Mouse (Mus musculus) hindbrain, embryonic 11.5 days (tissue): ENCODE measurements around the gene Bmp4. TPM values are rescaled to one million over a fixed set of nuclear protein-coding genes. Genes with fewer than 3 reads are reported as not detected.

Experiments used
- ATAC-seq: fragments of 200-750 bp; cut with Nextera tagmentation; 2 replicates; pipeline ENCODE4 v1.8.0; 2017; ENCODE audit warnings: mild to moderate bottlenecking, moderate TSS enrichment, moderate library complexity; ENCODE audit not compliant: low FRiP score
- DNase-seq: peaks from one replicate; pipeline ENCODE4 v3.0.0-alpha.2; 2015; ENCODE audit warnings: low spot score
- H3K27ac ChIP-seq: fragments of 300-500 bp; sonication (generic); 2 replicates; pipeline ENCODE4 v1.5.1; 2014; ENCODE audit warnings: mild to moderate bottlenecking, low read depth, low read length
- H3K27me3 ChIP-seq: fragments of 300-500 bp; sonication (generic); 2 replicates; pipeline ENCODE4 v1.6.1; 2014; ENCODE audit warnings: mild to moderate bottlenecking, low read length, moderate library complexity, mixed read lengths; ENCODE audit not compliant: control insufficient read depth, insufficient read depth
- H3K36me3 ChIP-seq: fragments of 300-500 bp; sonication (generic); 2 replicates; pipeline ENCODE4 v1.6.1; 2014; ENCODE audit warnings: mild to moderate bottlenecking, low read length, moderate library complexity, mixed read lengths; ENCODE audit not compliant: control insufficient read depth, insufficient read depth
- H3K4me1 ChIP-seq: fragments of 300-500 bp; sonication (generic); replicated peaks from 2 replicates; pipeline ENCODE4 v1.6.1; 2014; ENCODE audit warnings: low read length, mixed read lengths; ENCODE audit not compliant: control insufficient read depth, insufficient read depth
- H3K4me2 ChIP-seq: fragments of 300-500 bp; sonication (generic); replicated peaks from 2 replicates; pipeline ENCODE4 v1.6.1; 2014; ENCODE audit warnings: mild to moderate bottlenecking, low read depth, low read length
- H3K4me3 ChIP-seq: fragments of 300-500 bp; sonication (generic); 2 replicates; pipeline ENCODE4 v1.5.1; 2014; ENCODE audit warnings: low read depth, low read length
- H3K9ac ChIP-seq: fragments of 300-500 bp; sonication (generic); 2 replicates; pipeline ENCODE4 v1.6.1; 2014; ENCODE audit warnings: low read depth, low read length
- H3K9me3 ChIP-seq: fragments of 300-500 bp; sonication (generic); 2 replicates; pipeline ENCODE4 v1.6.1; 2016; ENCODE audit warnings: low read length; ENCODE audit not compliant: control insufficient read depth
- WGBS: fragments of 180-500 bp; shearing (Covaris S2); extraction: QIAGEN DNeasy Blood & Tissue Kit; methylation state at CpG from one replicate; pipeline ENCODE4 v1.1.7; 2014; 5-methylcytosine and 5-hydroxymethylcytosine counted together
- polyA plus RNA-seq: library from polyadenylated mRNA; unstranded; fragments of >200 nt; fragmentation: Nextera tagmentation; extraction: Ambion mirVana; gene quantifications from 2 replicates; pipeline ENCODE4 v1.2.1, GENCODE M21; 2014

Gene Bmp4
- 11.4 and 12.3 TPM in 2 replicates for polyA plus RNA-seq

DNA sequence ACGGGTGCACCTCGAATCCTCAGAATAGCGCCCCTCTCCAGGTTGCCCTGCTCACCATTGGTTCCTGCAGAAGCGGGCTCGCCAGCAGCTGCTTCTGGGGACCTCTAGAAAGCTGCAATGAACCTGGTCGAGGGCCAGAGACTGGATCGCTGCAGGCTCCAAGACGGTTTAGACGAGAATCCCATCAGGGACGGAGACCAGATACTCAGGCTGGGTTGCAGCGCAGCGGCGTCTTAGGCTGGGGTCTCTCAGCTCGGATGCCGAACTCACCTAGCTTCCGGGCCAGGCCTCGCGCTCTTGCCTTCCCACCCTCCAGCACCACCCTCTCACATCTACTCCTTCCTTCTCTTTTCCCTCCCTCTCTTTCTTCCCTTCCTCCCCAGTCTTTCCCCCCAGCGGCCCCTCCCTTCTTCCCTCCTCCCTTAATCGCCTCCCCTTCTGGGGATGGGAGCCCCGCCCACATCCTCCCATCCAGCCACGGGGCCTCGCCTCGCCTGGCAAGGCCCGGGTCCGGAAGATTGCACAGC lies at the start of gene Bmp4:
Gene Bmp4, minus strand, starts transcription at position 421 of the 527 bp plus-strand sequence.
- 0 out of 2 replicates have a peak within 1 kb of the TSS, but pooled peaks have one; percentile 20 for H3K9ac ChIP-seq
- under 1% methylated on average over 25 of the region's 26 CpGs for WGBS
- ATAC-seq: no peak

GRCm38 (mm10) chr14:46439461-46440048 lies 49.1 kb upstream of the Bmp4 start:
- DNase-seq: no peak
- no peaks in the 10 kb centered on the region for H3K36me3 ChIP-seq
- no peak overlapping the region for H3K4me3 ChIP-seq
- no peaks in the 10 kb centered on the region for H3K27me3 ChIP-seq
- H3K9ac ChIP-seq: no peak overlapping the region
- H3K4me1 ChIP-seq: no peaks in the 10 kb centered on the region
- WGBS: 77% methylated on average over 5 of the region's 5 CpGs
- no peak overlapping the region for H3K4me2 ChIP-seq
- no peak for ATAC-seq
- H3K27ac ChIP-seq: no peak overlapping the region
- no peaks in the 10 kb centered on the region for H3K9me3 ChIP-seq

More for the DNA sequence above, at the start of gene Bmp4:
- peak; percentile 60 for DNase-seq
- no peak within 1 kb of the TSS for H3K27ac ChIP-seq
- H3K4me2 ChIP-seq: peak within 1 kb of the TSS; percentile 46
- H3K9me3 ChIP-seq: no peaks in the 10 kb centered on the region
- H3K4me1 ChIP-seq: 0 out of 2 replicates have a peak, but pooled peaks cover 5% of the 10 kb centered on the region
- H3K27me3 ChIP-seq: peaks cover 41% of the 10 kb centered on the region
- no peaks in the 10 kb centered on the region for H3K36me3 ChIP-seq
- peak within 1 kb of the TSS; percentile 23 for H3K4me3 ChIP-seq

DNA sequence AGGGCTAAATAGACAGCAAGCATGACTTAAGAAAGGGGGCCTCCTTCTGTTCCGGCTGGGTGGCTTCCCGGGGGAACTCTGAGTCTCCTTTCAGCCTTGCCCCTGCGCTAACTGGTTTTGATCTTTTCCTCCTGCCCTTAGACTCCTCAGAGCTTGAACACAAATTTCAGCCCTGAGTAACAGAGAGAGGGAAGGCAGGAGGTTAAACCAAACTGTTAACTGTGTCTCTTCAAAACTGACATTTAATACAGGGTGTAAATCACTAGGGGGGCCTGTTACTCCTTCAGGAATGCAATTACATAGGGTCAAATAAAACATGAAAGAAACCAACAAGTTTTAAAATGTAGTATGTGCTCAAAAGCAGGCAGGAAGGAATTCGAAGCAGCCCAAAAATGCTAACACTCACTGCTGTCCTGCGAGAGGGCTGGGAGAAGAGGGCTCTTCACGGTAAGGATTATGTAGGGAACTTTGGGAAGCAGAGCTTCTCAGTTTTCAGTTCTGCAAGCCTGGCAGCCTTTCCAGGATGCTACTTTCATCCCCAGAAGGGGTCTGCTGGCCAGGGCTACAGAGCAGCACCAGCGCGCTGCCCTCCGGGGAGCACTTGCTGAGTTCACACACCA lies 46.1 kb upstream of the Bmp4 start:
- H3K27me3 ChIP-seq: no peaks in the 10 kb centered on the region
- no peak overlapping the region for H3K4me2 ChIP-seq
- H3K4me3 ChIP-seq: no peak overlapping the region
- no peaks in the 10 kb centered on the region for H3K36me3 ChIP-seq
- DNase-seq (peak; percentile 12), ATAC-seq (no peak)
- H3K9me3 ChIP-seq: no peaks in the 10 kb centered on the region
- H3K9ac ChIP-seq: no peak overlapping the region
- 8% methylated on average over 9 of the region's 9 CpGs for WGBS
- H3K4me1 ChIP-seq: no peaks in the 10 kb centered on the region
- H3K27ac ChIP-seq: no peak overlapping the region

DNA sequence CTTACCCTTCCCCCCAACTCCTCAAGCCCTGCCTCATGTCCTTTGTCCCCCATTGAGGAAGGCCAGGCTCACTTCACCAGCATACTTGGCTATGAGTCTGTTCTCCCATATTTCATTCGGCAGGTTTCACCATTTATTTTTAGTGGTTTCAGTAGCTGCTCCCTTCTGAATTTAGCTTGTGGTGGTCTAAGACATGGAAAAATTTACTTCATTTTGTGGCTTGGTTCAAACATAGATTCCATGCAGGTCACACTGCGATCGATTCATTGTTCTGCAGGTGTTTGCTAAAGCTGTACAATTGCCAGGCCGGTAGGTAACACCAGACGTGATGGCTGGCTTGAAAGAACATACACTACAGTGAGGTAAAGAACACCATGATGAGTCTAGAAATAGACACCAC lies 39.8 kb upstream of the Bmp4 start:
- H3K27ac ChIP-seq: no peak overlapping the region
- DNase-seq (no peak), ATAC-seq (no peak)
- no peak overlapping the region for H3K4me3 ChIP-seq
- no peak overlapping the region for H3K4me2 ChIP-seq
- no peaks in the 10 kb centered on the region for H3K9me3 ChIP-seq
- no peaks in the 10 kb centered on the region for H3K4me1 ChIP-seq
- no peak overlapping the region for H3K9ac ChIP-seq
- H3K36me3 ChIP-seq: no peaks in the 10 kb centered on the region
- no peaks in the 10 kb centered on the region for H3K27me3 ChIP-seq
- WGBS: 94% methylated on average over 5 of the region's 5 CpGs

DNA sequence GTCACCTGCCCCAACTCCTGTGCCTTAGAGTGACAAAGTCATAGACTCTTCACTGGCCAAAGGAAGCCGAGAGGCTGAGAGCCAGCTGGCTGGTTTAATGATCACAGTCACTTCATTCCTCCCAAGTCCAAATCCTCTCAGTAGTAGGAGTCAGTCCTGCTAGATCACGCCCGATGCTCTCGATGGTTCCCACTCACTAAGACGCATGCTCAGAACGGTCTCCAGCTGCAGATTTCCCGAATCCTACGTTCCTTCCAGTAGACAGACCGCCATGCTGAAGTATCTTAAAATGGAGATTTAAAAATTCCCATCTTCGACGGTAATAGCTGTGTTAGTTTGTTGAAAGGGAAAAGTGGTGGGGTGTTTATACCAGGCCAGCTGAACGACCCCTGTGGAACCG lies 36.8 kb upstream of the Bmp4 start:
- Histone ChIP-seq H3K9me3 (no peaks in the 10 kb centered on the region), H3K9ac (no peak overlapping the region), H3K4me2 (no peak overlapping the region), H3K4me1 (no peaks in the 10 kb centered on the region), H3K4me3 (no peak overlapping the region), H3K36me3 (no peaks in the 10 kb centered on the region), H3K27me3 (no peaks in the 10 kb centered on the region), H3K27ac (no peak overlapping the region)
- ATAC-seq (no peak), DNase-seq (no peak)
- 95% methylated on average over 13 of the region's 13 CpGs for WGBS

DNA sequence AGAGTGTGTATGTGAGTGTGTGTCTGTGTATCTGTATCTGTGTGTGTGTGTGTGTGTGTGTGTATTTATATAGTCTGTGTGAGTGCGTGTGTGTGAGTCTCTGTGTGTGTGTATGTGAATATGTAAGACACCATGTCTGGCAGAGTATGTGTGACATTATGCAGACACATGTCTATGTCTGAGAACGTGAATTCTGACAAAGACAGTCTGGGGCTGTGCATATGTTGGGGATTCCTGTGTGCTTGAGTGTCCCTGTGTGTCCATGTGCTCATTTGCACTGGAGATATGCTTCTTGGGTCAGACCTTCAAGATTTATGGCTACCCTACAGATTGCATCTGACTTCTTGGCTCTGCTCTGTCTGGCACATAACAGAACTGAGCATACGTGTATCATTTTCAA lies 31.4 kb upstream of the Bmp4 start:
- Histone ChIP-seq H3K27me3 (no peaks in the 10 kb centered on the region), H3K36me3 (no peaks in the 10 kb centered on the region), H3K4me1 (no peaks in the 10 kb centered on the region), H3K9ac (no peak overlapping the region), H3K4me3 (no peak overlapping the region), H3K27ac (no peak overlapping the region), H3K4me2 (no peak overlapping the region), H3K9me3 (no peaks in the 10 kb centered on the region)
- DNase-seq: no peak
- WGBS: 87% methylated on average over 3 of the region's 3 CpGs
- no peak for ATAC-seq

GRCm38 (mm10) chr14:46419269-46419668 lies 28.8 kb upstream of the Bmp4 start:
- no peak overlapping the region for H3K4me3 ChIP-seq
- H3K27ac ChIP-seq: no peak overlapping the region
- no peak overlapping the region for H3K4me2 ChIP-seq
- no peaks in the 10 kb centered on the region for H3K4me1 ChIP-seq
- no peak for DNase-seq
- H3K9me3 ChIP-seq: no peaks in the 10 kb centered on the region
- no peaks in the 10 kb centered on the region for H3K27me3 ChIP-seq
- WGBS: 61% methylated on average over 11 of the region's 11 CpGs
- no peaks in the 10 kb centered on the region for H3K36me3 ChIP-seq
- H3K9ac ChIP-seq: no peak overlapping the region
- no peak for ATAC-seq

DNA sequence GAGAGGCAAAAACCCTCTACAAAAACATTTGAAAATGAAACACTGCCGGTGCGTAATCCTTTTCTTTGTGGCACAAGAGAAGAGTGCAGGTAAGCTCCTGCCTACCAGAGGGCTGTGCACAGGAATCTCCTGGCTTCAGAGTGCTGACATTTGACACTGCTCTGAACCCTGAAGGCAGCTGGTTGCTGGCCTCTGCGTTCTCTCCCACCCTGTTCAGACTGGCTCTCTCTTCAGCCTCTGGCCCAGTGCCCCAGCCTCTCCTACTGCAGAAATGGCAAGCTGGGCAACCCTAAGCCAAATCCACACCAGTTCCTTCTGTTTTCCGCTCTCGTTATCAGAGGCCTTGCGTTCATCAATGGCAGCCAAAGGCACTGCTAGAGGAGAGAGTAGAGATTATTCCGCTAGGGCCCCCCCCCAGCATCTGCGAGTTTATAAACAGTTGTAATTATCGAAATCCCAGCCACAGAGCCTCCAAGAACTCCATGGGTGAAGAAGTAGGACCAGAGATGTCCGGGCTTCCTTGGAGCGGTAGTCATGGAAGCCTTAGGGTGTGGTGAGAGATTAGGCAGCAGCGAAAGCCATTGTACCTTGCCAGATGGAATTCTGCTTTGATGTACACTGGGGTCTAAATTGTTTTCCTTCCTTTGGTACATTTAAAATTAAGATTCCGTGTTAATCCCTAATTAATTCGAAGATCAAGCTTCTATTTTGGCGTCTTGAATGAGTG lies 28.1 kb upstream of the Bmp4 start:
- Histone ChIP-seq H3K9me3 (no peaks in the 10 kb centered on the region), H3K9ac (no peak overlapping the region), H3K36me3 (no peaks in the 10 kb centered on the region), H3K4me2 (no peak overlapping the region), H3K27me3 (no peaks in the 10 kb centered on the region), H3K4me3 (no peak overlapping the region), H3K4me1 (no peaks in the 10 kb centered on the region), H3K27ac (no peak overlapping the region)
- DNase-seq: no peak
- no peak for ATAC-seq
- 75% methylated on average over 15 of the region's 15 CpGs for WGBS
